In genomic region chr8:47412696-47413523, GRCm38 (mm10) we compare ENCODE assay signal across 8 mouse cellular contexts. TPM values are rescaled to one million over a fixed set of nuclear protein-coding genes. Genes with fewer than 3 reads are reported as not detected.
DNase-seq lines count a peak whose midpoint lies in the region; ATAC-seq and TF ChIP-seq lines count a peak whose summit lies in the region.

No protein-coding gene starts in this region.

- H3K36me3 ChIP-seq in heart, embryonic 12.5 days = no peaks in the 10 kb centered on the region
- H3K36me3 ChIP-seq in kidney, postnatal 0 days (ENCODE audit: insufficient read depth, low read length) = no peaks in the 10 kb centered on the region
- H3K36me3 ChIP-seq in stomach, embryonic 15.5 days = no peaks in the 10 kb centered on the region

- peak; percentile 17; the same call in 1 of the 2 replicates for TF ChIP-seq CTCF in kidney, postnatal 0 days (IDR thresholded peaks at IDR 0.05; ENCODE audit: low read depth)

- peaks cover 65% of the 10 kb centered on the region for H3K27me3 ChIP-seq in heart, embryonic 12.5 days (replicated peaks)
- peaks cover 3% of the 10 kb centered on the region; the same call in 1 of the 2 replicates for H3K27me3 ChIP-seq in kidney, postnatal 0 days (ENCODE audit: insufficient read depth, low read length)
- H3K27me3 ChIP-seq in stomach, embryonic 15.5 days (replicated peaks) = peaks cover 23% of the 10 kb centered on the region

- WGBS in heart, embryonic 12.5 days = under 1% methylated on average over 79 of the region's 81 CpGs
- under 1% methylated on average over 79 of the region's 81 CpGs for WGBS in kidney, postnatal 0 days
- WGBS in stomach, embryonic 15.5 days = under 1% methylated on average over 79 of the region's 81 CpGs

- no peaks in the 10 kb centered on the region for H3K9me3 ChIP-seq in heart, embryonic 12.5 days (replicated peaks)
- H3K9me3 ChIP-seq in kidney, postnatal 0 days (replicated peaks; ENCODE audit: low read length) = no peaks in the 10 kb centered on the region
- H3K9me3 ChIP-seq in stomach, embryonic 15.5 days = no peaks in the 10 kb centered on the region

- DNase-seq in right cerebral cortex, adult 18-20 months = peak; percentile 11
- DNase-seq in right cerebral cortex, postnatal 36 days (ENCODE audit: low spot score in 2 of 2) = no peak
- DNase-seq in embryo, embryonic 10 days (ENCODE audit: low spot score) = peak; percentile 53
- peak; percentile 40 for DNase-seq in kidney, postnatal 0 days (ENCODE audit: low spot score)
- DNase-seq in lung, postnatal 36 days = peak; percentile 11

- peaks cover 11% of the 10 kb centered on the region; the same call in 1 of the 2 replicates for H3K4me1 ChIP-seq in heart, embryonic 12.5 days (replicated peaks)
- no peaks in the 10 kb centered on the region for H3K4me1 ChIP-seq in kidney, postnatal 0 days (replicated peaks; ENCODE audit: insufficient read depth, low read length)
- H3K4me1 ChIP-seq in stomach, embryonic 15.5 days = peaks cover 12% of the 10 kb centered on the region

- ATAC-seq in heart, embryonic 12.5 days (ENCODE audit: insufficient number of reproducible peaks, low FRiP score) = peak; percentile 58
- peak; percentile 75 for ATAC-seq in kidney, postnatal 0 days (replicated peaks; ENCODE audit: low FRiP score, low read depth)
- ATAC-seq in stomach, embryonic 15.5 days (ENCODE audit: insufficient read depth, low FRiP score, low read depth) = peak; percentile 65; the same call in 1 of the 2 replicates
- no peak for ATAC-seq in monocyte, adult 5-6 weeks (replicated peaks; ENCODE audit: insufficient number of reproducible peaks, low FRiP score, low TSS enrichment, poor library complexity, severe bottlenecking)

- peak overlapping the region; percentile 90 for H3K4me2 ChIP-seq in heart, embryonic 12.5 days
- peak overlapping the region; percentile 92 for H3K4me2 ChIP-seq in kidney, postnatal 0 days (ENCODE audit: low read length)
- peak overlapping the region; percentile 82 for H3K4me2 ChIP-seq in stomach, embryonic 15.5 days

- peak overlapping the region; percentile 63 for H3K4me3 ChIP-seq in heart, embryonic 12.5 days
- H3K4me3 ChIP-seq in kidney, postnatal 0 days (replicated peaks; ENCODE audit: low read depth, low read length) = peak overlapping the region; percentile 78
- H3K4me3 ChIP-seq in stomach, embryonic 15.5 days (replicated peaks) = peak overlapping the region; percentile 77

- peak overlapping the region; percentile 55 for H3K9ac ChIP-seq in heart, embryonic 12.5 days
- peak overlapping the region; percentile 77 for H3K9ac ChIP-seq in kidney, postnatal 0 days (ENCODE audit: low read depth, low read length)
- H3K9ac ChIP-seq in stomach, embryonic 15.5 days = peak overlapping the region; percentile 60

- H3K27ac ChIP-seq in heart, embryonic 12.5 days (ENCODE audit: poor library complexity, severe bottlenecking) = no peak overlapping the region
- peak overlapping the region; percentile 91 for H3K27ac ChIP-seq in kidney, postnatal 0 days
- peak overlapping the region; percentile 85 for H3K27ac ChIP-seq in stomach, embryonic 15.5 days

RNA-seq across cellular contexts. Expression of gene Stox2, which starts 33.3 kb away (rescaled TPM):
- 10.3 and 13.2 TPM in 2 replicates for polyA plus RNA-seq in heart, embryonic 12.5 days (2016; fragmentation: Nextera tagmentation; extraction: Ambion mirVana)
- polyA plus RNA-seq in kidney, postnatal 0 days (2015; fragmentation: Nextera tagmentation; extraction: Ambion mirVana) = 8.8 and 10.4 TPM in 2 replicates
- polyA plus RNA-seq in stomach, embryonic 15.5 days (2015; fragmentation: Nextera tagmentation; extraction: Ambion mirVana) = 11.6 and 13.7 TPM in 2 replicates
- total RNA-seq in monocyte, adult 5-6 weeks (2017) = not detected in 3 replicates

Comparison
In these comparisons a context has a peak if more than half of its experiments do, and no peak if none do; other contexts are left out.
1. DNase-seq: peak in right cerebral cortex, adult 18-20 months (single experiment), embryo, embryonic 10 days (single experiment), kidney, postnatal 0 days (single experiment) and lung, postnatal 36 days (single experiment); none in right cerebral cortex, postnatal 36 days (0 of 2).
2. Peak in every context shown above with its lines, with median percentiles within 50 percentile points of each other: H3K4me2 ChIP-seq, H3K4me3 ChIP-seq and H3K9ac ChIP-seq.